Mouse (Mus musculus) bone marrow, adult 2 months (tissue): ENCODE measurements around the gene 3425401B19Rik.

Source experiments
- CTCF ChIP-seq: fragments of 200-500 bp; IDR thresholded peaks from 2 replicates; pipeline ENCODE4 v1.5.1; 2011; ENCODE audit warnings: low read length, control low read depth; ENCODE audit not compliant: control insufficient read depth, insufficient read depth
- POLR2A ChIP-seq: fragments of 200-500 bp; IDR thresholded peaks from 2 replicates; pipeline ENCODE4 v1.6.1; 2011; ENCODE audit warnings: low read depth, mild to moderate bottlenecking, control low read depth, low read length, borderline replicate concordance; ENCODE audit not compliant: control insufficient read depth

DNA sequence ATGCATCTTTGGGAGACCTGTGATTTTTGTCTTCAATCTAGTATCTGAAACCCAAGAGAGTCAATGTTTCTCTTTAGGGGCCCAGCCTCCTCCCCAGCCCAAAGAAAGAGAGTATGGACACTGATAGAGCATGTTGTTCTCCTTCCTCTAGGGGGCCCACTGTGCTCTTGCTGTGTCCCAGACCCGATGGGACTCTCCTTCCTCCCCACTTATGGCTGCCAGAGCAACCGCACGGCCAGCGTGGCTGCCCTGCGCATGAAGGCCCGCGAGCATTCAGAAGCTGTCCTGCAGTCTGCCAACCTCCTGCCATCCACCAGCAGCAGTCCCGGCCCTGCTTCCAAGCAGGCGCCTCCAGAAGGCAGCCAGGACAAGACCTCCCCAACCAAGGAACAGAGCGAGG lies 56.5 kb downstream of the 3425401B19Rik start:
- TF ChIP-seq POLR2A (no peak), CTCF (peak; percentile 20; the same call in 1 of the 2 replicates)
